Mouse (Mus musculus) intestine, embryonic 16.5 days (tissue): ENCODE results near the gene Zfc3h1. TPM values are rescaled to one million over a fixed set of nuclear protein-coding genes. Genes with fewer than 3 reads are reported as not detected.

Source experiments
- ATAC-seq: fragments of 200-750 bp; cut with Nextera tagmentation; 2 replicates; pipeline ENCODE4 v1.8.0; 2017; ENCODE audit warnings: moderate TSS enrichment, moderate library complexity
- H3K27ac ChIP-seq: fragments of 300-500 bp; sonication (generic); 2 replicates; pipeline ENCODE4 v1.5.1; 2014; ENCODE audit warnings: mild to moderate bottlenecking, low read length
- H3K27me3 ChIP-seq: fragments of 300-500 bp; sonication (generic); replicated peaks from 2 replicates; pipeline ENCODE4 v1.6.1; 2014; ENCODE audit warnings: low read length, control low read depth, mixed read lengths; ENCODE audit not compliant: control insufficient read depth, insufficient read depth
- H3K36me3 ChIP-seq: fragments of 300-500 bp; sonication (generic); 2 replicates; pipeline ENCODE4 v1.6.1; 2014; ENCODE audit warnings: low read length, control low read depth; ENCODE audit not compliant: control insufficient read depth, insufficient read depth
- H3K4me1 ChIP-seq: fragments of 300-500 bp; sonication (generic); 2 replicates; pipeline ENCODE4 v1.6.1; 2014; ENCODE audit warnings: low read length, control low read depth, mixed read lengths; ENCODE audit not compliant: control insufficient read depth, insufficient read depth
- H3K4me2 ChIP-seq: fragments of 300-500 bp; sonication (generic); 2 replicates; pipeline ENCODE4 v1.6.1; 2014; ENCODE audit warnings: low read depth, low read length, control low read depth
- H3K4me3 ChIP-seq: fragments of 300-500 bp; sonication (generic); 2 replicates; pipeline ENCODE4 v1.5.1; 2014; ENCODE audit warnings: mild to moderate bottlenecking, low read length
- H3K9ac ChIP-seq: fragments of 300-500 bp; sonication (generic); 2 replicates; pipeline ENCODE4 v1.6.1; 2014; ENCODE audit warnings: low read depth, low read length
- H3K9me3 ChIP-seq: fragments of 300-500 bp; sonication (generic); 2 replicates; pipeline ENCODE4 v1.6.1; 2016; ENCODE audit warnings: low read length, control low read depth; ENCODE audit not compliant: control insufficient read depth
- WGBS: fragments of 180-500 bp; shearing (Covaris S2); extraction: QIAGEN DNeasy Blood & Tissue Kit; methylation state at CpG from one replicate; pipeline ENCODE4 v1.1.7; 2014; 5-methylcytosine and 5-hydroxymethylcytosine counted together
- polyA plus RNA-seq: library from polyadenylated mRNA; unstranded; fragments of >200 nt; fragmentation: Nextera tagmentation; extraction: Ambion mirVana; gene quantifications from 2 replicates; pipeline ENCODE4 v1.2.1, GENCODE M21; 2015

Zfc3h1 gene
- polyA plus RNA-seq, 1 experiment from 2014 or later = 11.5 TPM

- Histone ChIP-seq H3K4me2 (no peak overlapping the region), H3K27ac (no peak overlapping the region), H3K4me3 (no peak overlapping the region), H3K36me3 (no peaks in the 10 kb centered on the region), H3K9me3 (no peaks in the 10 kb centered on the region), H3K4me1 (no peaks in the 10 kb centered on the region), H3K9ac (no peak overlapping the region), H3K27me3 (no peaks in the 10 kb centered on the region)
- 75% methylated on average over 6 of the region's 6 CpGs for WGBS
- ATAC-seq = no peak
Observed at GRCm38 (mm10) chr10:115354553-115354952, 30.2 kb upstream of the Zfc3h1 start.

DNA sequence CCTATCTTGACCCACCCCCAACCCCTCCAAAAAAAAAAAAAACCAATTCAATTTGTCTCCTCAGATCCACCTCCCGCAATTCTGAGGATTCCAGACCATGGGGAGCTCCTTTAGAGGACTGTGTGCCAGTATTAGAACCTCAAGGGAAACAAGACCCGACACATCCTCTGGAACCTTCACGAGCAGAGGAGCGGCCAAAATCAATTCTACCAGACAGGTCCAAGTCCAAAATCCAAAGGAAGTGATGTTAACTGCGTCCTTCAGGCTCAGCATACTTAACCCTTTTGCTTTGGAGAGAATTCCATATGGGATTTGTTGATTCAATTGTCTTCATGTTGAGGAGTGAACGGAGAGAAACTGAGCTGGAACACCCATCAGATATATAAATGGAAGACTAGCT is 29.7 kb upstream of the Zfc3h1 start:
- Histone ChIP-seq H3K4me3 (no peak overlapping the region), H3K9ac (no peak overlapping the region), H3K9me3 (no peaks in the 10 kb centered on the region), H3K27me3 (no peaks in the 10 kb centered on the region), H3K27ac (no peak overlapping the region), H3K4me1 (no peaks in the 10 kb centered on the region), H3K4me2 (no peak overlapping the region), H3K36me3 (no peaks in the 10 kb centered on the region)
- WGBS = 82% methylated on average over 6 of the region's 6 CpGs
- no peak for ATAC-seq

DNA sequence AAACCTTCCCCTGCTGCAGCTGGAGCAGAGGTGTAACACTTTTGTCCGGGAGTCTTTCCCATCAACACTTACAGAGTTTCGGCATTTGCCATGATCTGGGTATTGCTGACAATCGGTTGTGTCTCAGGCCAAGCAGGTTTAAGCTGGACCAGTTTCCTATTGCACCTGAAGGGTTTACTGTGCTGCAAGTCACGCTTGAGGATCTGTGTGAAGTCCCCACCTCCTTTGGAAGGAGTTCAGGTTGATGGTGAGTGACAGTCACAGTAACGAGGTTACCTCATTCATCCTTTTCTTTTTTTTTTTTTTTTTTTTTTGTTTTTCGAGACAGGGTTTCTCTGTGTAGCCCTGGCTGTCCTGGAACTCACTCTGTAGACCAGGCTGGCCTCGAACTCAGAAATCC is 28.7 kb upstream of the Zfc3h1 start:
- Histone ChIP-seq H3K4me2 (no peak overlapping the region), H3K36me3 (no peaks in the 10 kb centered on the region), H3K9ac (no peak overlapping the region), H3K4me3 (no peak overlapping the region), H3K9me3 (no peaks in the 10 kb centered on the region), H3K27me3 (no peaks in the 10 kb centered on the region), H3K4me1 (peaks cover 1% of the 10 kb centered on the region), H3K27ac (no peak overlapping the region)
- no peak for ATAC-seq
- WGBS = 96% methylated on average over 5 of the region's 7 CpGs

- Histone ChIP-seq H3K4me2 (no peak overlapping the region), H3K27ac (no peak overlapping the region; the same call in 1 of the 2 replicates), H3K4me1 (peaks cover 4% of the 10 kb centered on the region), H3K9ac (no peak overlapping the region), H3K4me3 (no peak overlapping the region), H3K36me3 (no peaks in the 10 kb centered on the region), H3K27me3 (no peaks in the 10 kb centered on the region), H3K9me3 (no peaks in the 10 kb centered on the region)
- 91% methylated on average over 17 of the region's 17 CpGs for WGBS
- no peak for ATAC-seq
Observed at GRCm38 (mm10) chr10:115358216-115358919, 26.4 kb upstream of the Zfc3h1 start.

DNA sequence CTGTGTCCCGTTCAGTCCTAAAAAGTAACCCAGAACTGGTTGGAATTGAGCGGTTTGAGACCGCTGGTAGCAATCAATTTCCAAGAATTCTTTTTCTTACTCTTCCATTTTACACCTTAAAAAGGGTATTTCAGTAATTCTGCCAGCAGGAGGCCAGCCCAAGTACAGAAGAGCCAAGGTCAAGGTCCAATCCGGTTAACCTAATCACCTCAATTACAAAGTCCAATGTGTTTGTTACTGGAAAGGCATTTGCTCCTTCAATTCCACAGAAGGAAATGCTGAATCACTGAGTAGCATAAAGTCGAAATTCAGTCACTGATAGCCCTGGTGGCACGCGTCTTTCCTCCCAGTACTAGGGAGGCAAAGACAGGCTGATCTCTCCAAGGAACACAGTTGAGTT is 25.7 kb upstream of the Zfc3h1 start:
- 75% methylated on average over 7 of the region's 7 CpGs for WGBS
- Histone ChIP-seq H3K4me2 (no peak overlapping the region), H3K4me1 (peaks cover 4% of the 10 kb centered on the region), H3K27me3 (no peaks in the 10 kb centered on the region), H3K4me3 (no peak overlapping the region), H3K36me3 (no peaks in the 10 kb centered on the region), H3K9ac (no peak overlapping the region), H3K9me3 (no peaks in the 10 kb centered on the region), H3K27ac (no peak overlapping the region; the same call in 1 of the 2 replicates)
- peak; percentile 12 for ATAC-seq

DNA sequence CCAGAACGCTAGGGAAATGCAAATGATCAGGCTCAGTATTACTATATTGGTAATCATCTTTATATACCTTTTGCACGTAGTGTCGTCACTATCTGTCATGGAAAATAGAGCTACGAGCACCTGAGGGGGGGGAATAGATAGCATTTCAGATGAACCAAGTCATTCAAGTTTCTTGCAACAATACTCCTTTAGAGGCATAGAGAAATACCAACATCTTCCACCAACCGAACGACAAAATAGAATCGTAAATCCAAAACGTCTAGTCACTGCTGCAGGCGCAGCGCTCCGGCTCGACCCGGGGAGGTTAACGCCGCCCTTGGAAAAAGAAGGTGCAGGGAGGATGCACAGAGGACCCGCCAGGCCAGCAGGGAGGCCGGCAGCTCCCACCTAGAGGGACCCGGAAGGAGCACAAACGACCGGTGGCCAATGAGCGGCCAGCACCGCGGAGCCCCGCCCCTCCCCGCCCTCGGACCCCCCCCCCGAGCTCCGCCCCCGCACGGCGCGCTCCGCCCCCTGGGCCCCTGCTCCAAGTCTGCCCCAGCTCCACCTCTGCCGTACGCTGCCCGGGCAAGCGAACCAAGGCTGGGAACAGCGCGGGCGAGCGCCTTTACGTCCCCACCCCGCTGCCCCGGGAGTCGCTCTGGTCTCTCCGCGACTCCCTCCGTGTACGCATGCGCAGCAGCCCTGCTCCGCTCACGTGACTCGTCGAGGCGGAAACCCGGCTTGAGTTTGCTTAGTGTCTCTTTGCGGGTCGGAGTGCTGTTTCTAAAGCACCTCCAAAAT is 22.7 kb upstream of the Zfc3h1 start, which contains the start of gene Tmem19:
TSS of gene Tmem19 (minus strand) at position 662 of the 783 bp plus-strand sequence.
- Histone ChIP-seq H3K4me1 (peaks cover 4% of the 10 kb centered on the region), H3K27ac (peak within 1 kb of the TSS; percentile 92), H3K9ac (peak within 1 kb of the TSS; percentile 65), H3K27me3 (no peaks in the 10 kb centered on the region), H3K4me2 (peak within 1 kb of the TSS; percentile 56), H3K36me3 (no peaks in the 10 kb centered on the region), H3K4me3 (peak within 1 kb of the TSS; percentile 52), H3K9me3 (no peaks in the 10 kb centered on the region)
- WGBS = under 1% methylated on average over 54 of the region's 58 CpGs
- peak; percentile 99 for ATAC-seq

DNA sequence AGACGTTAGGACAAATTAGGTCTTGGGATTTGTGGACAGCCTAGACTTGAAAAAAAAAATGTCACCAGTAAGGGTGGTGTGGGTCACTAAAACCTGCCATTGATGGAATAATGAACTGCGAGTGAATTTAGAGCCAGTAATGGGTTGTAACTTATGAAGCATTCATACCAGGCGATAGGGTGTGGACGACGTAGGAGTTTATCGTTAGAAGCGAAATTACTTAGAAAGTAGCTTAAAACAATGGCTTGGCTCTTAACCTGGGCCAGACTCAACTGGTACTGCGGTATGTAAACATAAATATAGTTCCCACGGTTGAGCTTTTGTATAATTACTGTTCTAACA is 22.2 kb upstream of the Zfc3h1 start:
- WGBS = 5% methylated on average over 9 of the region's 9 CpGs
- peak overlapping the region; percentile 92 for H3K27ac ChIP-seq
- H3K9ac ChIP-seq = peak overlapping the region; percentile 65
- H3K4me3 ChIP-seq = peak overlapping the region; percentile 52
- peak; percentile 30 for ATAC-seq
- no peaks in the 10 kb centered on the region for H3K27me3 ChIP-seq
- H3K36me3 ChIP-seq = no peaks in the 10 kb centered on the region
- no peaks in the 10 kb centered on the region for H3K9me3 ChIP-seq
- peaks cover 4% of the 10 kb centered on the region for H3K4me1 ChIP-seq
- peak overlapping the region; percentile 56 for H3K4me2 ChIP-seq

DNA sequence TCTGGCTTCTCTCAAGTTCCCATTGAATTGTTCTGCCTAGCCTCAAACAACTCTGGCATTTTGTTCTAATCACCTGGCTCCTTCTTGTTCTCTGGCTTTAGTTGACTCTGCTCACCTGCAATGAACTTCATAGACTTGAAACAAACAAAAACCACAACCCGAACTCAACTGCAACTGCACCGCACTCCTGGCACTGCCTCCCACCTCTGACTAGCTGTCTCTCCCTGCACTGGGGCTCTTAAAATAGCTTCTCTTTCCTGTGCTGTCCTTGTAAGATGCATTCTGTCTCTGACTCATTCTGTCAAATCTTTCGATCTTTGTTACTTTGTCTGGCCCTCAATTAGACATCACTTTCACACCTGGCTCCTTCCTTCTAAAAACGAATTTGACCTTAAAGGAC is 21.6 kb upstream of the Zfc3h1 start:
- no peak for ATAC-seq

DNA sequence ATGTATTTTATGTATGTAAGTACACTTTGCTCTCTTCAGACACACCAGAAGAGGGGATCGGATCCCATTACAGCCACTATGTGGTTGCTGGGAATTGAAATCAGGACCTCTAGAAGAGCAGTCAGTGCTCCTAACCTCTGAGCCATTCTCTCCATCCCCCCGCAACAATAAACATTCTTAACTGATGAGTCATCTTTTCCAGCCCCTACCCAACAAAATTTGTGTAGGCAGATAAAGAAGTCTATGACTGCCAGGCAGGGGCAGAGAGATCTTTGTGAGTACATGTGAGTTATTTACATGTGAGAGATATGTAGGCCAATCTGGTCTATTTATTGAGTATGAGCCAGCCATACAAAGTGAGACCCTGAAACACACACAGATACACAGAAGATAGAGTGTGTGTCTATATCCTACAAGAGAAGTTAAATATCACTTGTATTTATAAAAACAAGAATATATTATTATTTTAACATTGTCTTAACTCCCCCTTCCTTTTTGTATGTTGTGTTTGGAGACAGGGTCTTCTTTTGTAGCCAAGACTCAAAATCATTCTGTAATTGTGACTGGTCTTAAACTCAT is 3.2 kb upstream of the Zfc3h1 start:
- Histone ChIP-seq H3K4me3 (no peak overlapping the region), H3K36me3 (peaks cover 4% of the 10 kb centered on the region; the same call in 1 of the 2 replicates), H3K27me3 (no peaks in the 10 kb centered on the region), H3K4me2 (no peak overlapping the region), H3K4me1 (peaks cover 8% of the 10 kb centered on the region; the same call in 1 of the 2 replicates), H3K9me3 (no peaks in the 10 kb centered on the region), H3K27ac (no peak overlapping the region), H3K9ac (no peak overlapping the region)
- WGBS = 76% methylated on average over 2 of the region's 2 CpGs
- no peak for ATAC-seq

More for the DNA sequence above, 21.6 kb upstream of the Zfc3h1 start:
- peak overlapping the region; percentile 65; the same call in 1 of the 2 replicates for H3K9ac ChIP-seq
- 84% methylated on average over 4 of the region's 4 CpGs for WGBS
- peak overlapping the region; percentile 52; the same call in 1 of the 2 replicates for H3K4me3 ChIP-seq
- peak overlapping the region; percentile 56 for H3K4me2 ChIP-seq
- no peaks in the 10 kb centered on the region for H3K9me3 ChIP-seq
- H3K4me1 ChIP-seq = peaks cover 4% of the 10 kb centered on the region
- no peaks in the 10 kb centered on the region for H3K27me3 ChIP-seq
- H3K27ac ChIP-seq = peak overlapping the region; percentile 92
- H3K36me3 ChIP-seq = no peaks in the 10 kb centered on the region
